Mouse (Mus musculus): Measurements from ENCODE around the gene Kbtbd6. TPM values are rescaled to one million over a fixed set of nuclear protein-coding genes. Genes with fewer than 3 reads are reported as not detected.

The Kbtbd6 gene
- polyA plus RNA-seq, 1 experiment: 1.7 TPM

DNA sequence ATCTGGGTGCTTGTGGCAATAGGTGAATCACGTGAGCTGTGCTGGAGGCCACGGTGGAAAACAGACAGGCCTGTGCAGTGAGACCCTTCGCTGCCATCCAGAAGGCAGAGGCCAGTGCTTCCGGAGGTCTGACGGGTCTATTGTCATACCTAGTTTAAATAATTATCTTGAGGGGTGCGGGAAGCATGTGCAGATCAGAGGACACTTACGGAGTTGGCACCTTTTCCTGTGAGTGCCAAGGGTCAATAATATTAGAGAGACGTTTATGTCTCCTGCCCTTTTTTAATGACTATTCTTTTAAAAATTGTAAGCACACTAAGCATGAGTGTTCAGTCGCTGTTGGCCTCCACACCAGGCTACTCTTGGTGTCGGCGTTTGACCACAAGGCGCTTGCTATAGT, 37.5 kb downstream of the Kbtbd6 start:
- Histone ChIP-seq H3K4me1 (ENCODE audit: control insufficient read depth, insufficient read depth, low read length) (peaks cover 3% of the 10 kb centered on the region; the same call in 1 of the 2 replicates), H3K27ac (ENCODE audit: insufficient read depth, low read length) (no peak overlapping the region), H3K4me3 (ENCODE audit: insufficient read depth, low read length) (no peak overlapping the region)
- TF ChIP-seq CTCF (IDR thresholded peaks at IDR 0.05; ENCODE audit: borderline replicate concordance, insufficient read depth, low read length) (no peak), POLR2A (IDR thresholded peaks at IDR 0.05; ENCODE audit: low read depth, low read length) (no peak)

DNA sequence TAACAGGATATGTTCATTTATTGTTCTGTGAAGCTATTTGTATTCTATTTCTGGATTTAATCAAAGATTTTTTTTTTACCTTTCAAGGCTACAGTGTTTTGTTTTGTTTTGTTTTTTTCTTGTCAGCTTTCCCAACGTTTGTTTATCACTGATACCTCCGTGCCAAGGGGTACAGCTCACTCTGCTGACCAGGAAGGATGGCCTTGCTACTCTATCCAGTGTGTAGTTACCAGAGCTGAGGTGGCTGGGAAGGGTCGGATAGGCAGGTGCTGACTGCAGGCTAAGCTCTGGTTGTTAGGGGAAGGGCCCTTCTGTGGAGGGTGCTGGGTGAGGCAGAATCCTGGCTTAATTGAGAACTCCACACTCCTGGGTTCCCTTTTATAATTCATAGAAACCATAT, 38.6 kb downstream of the Kbtbd6 start:
- H3K27ac ChIP-seq (ENCODE audit: insufficient read depth, low read length): no peak overlapping the region
- H3K4me3 ChIP-seq (ENCODE audit: insufficient read depth, low read length): no peak overlapping the region
- H3K4me1 ChIP-seq (ENCODE audit: control insufficient read depth, insufficient read depth, low read length): peaks cover 2% of the 10 kb centered on the region; the same call in 1 of the 2 replicates
- TF ChIP-seq CTCF (IDR thresholded peaks at IDR 0.05; ENCODE audit: borderline replicate concordance, insufficient read depth, low read length): no peak
- no peak for TF ChIP-seq POLR2A (IDR thresholded peaks at IDR 0.05; ENCODE audit: low read depth, low read length)

DNA sequence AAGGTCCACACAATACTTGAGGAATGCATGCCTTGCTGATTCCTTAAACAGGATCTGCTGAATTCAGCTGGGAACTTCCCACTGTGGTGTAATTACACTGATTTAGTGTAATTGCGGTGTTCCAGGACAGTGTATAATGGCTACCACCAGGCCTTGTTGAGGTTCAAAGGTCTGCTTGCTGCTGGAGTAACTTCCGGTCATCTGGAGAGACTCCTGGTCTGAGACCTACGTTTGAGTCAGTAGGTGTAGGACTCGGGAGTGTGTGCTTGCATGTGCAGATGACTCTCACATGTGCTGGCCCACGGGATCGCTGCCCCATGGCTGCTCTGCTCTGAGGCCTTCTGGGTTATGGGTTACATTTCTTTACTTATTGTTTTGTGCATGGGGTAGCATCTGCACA, 42.7 kb downstream of the Kbtbd6 start:
- Histone ChIP-seq H3K4me1 (ENCODE audit: control insufficient read depth, insufficient read depth, low read length) (no peaks in the 10 kb centered on the region), H3K4me3 (ENCODE audit: insufficient read depth, low read length) (no peak overlapping the region), H3K27ac (ENCODE audit: insufficient read depth, low read length) (no peak overlapping the region)
- no peak for TF ChIP-seq POLR2A (IDR thresholded peaks at IDR 0.05; ENCODE audit: low read depth, low read length)
- no peak for TF ChIP-seq CTCF (IDR thresholded peaks at IDR 0.05; ENCODE audit: borderline replicate concordance, insufficient read depth, low read length)

DNA sequence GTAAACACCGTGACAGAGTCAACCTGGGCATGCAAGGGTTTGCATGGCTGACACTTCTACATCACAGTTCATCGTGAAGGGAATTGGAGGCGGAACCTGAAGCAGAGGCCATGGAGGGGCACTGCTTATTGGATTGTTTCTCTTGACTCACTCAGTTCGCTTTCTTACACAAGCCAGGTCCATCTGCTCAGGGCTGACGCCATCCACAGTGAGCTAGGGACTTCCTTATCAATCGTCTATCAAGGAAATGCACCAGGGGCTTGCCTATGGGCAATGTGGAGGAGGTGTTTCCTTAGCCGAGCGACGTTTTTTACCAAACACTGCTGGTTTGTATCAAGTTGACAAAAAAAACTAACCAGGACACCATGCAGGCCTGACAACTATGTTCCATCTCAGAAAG, 47.7 kb downstream of the Kbtbd6 start:
- Histone ChIP-seq H3K4me3 (ENCODE audit: insufficient read depth, low read length) (no peak overlapping the region), H3K4me1 (ENCODE audit: control insufficient read depth, insufficient read depth, low read length) (peaks cover 6% of the 10 kb centered on the region; the same call in 1 of the 2 replicates), H3K27ac (ENCODE audit: insufficient read depth, low read length) (no peak overlapping the region)
- no peak for TF ChIP-seq CTCF (IDR thresholded peaks at IDR 0.05; ENCODE audit: borderline replicate concordance, insufficient read depth, low read length)
- no peak for TF ChIP-seq POLR2A (IDR thresholded peaks at IDR 0.05; ENCODE audit: low read depth, low read length)

DNA sequence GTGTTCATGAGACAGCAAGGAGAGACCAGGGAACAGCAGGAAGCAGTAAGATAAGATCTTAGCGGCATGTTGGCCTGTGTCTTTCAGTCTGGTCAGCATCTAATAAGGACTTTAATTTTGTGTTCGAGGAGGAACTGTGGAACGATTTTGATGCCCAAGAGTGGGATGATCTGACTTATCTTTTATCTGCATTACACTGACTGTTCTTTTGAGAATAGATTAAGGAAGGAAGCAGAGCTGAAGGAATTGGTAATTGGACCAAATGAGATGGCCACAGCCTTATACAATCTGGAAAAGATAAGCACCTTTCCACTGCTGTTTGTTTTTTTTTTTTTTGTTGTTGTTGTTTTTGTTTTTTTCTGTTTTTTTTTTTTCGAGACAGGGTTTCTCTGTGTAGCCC, 49.1 kb downstream of the Kbtbd6 start:
- H3K4me1 ChIP-seq (ENCODE audit: control insufficient read depth, insufficient read depth, low read length): peaks cover 9% of the 10 kb centered on the region
- TF ChIP-seq CTCF (IDR thresholded peaks at IDR 0.05; ENCODE audit: borderline replicate concordance, insufficient read depth, low read length): no peak
- no peak for TF ChIP-seq POLR2A (IDR thresholded peaks at IDR 0.05; ENCODE audit: low read depth, low read length)
- H3K27ac ChIP-seq (ENCODE audit: insufficient read depth, low read length): no peak overlapping the region
- H3K4me3 ChIP-seq (ENCODE audit: insufficient read depth, low read length): no peak overlapping the region

DNA sequence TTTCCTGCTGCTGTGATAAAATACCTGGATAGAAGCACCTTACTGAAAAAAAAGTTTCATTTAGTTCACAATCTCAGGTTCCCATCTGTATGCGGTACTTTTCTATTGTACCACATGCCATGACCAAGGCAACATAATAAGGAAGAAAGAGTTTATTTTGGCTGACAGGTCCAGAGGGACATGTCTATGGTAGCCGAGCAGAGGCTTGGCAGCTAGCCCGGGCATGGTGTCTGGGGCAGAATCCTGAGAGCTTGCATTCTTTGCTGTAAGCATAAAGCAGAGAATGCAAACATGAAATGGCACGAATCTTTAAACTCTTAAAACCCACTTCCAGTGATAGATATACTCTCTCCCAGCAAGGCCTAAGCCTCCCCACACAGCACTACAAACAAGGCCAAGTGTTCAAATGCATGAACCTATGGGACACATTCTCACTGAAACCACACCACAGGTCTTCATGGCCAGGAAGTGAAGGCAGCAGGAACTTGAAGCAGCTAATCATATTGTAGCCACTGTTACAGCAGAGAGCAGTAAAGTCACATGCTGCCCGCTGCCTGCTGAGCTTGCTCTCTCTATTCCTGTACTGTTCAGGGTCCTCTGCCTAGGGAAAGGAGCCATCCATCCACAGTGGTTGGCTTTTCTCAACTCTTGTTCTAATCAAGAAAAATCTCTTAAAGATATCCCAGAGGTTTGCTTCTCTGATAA, 51.9 kb downstream of the Kbtbd6 start:
- H3K27ac ChIP-seq (ENCODE audit: insufficient read depth, low read length): peak overlapping the region; percentile 76
- TF ChIP-seq CTCF (IDR thresholded peaks at IDR 0.05; ENCODE audit: borderline replicate concordance, insufficient read depth, low read length) (0 out of 2 replicates have a peak, but pooled peaks have one; percentile 4), POLR2A (IDR thresholded peaks at IDR 0.05; ENCODE audit: low read depth, low read length) (no peak)

More for the DNA sequence above, 51.9 kb downstream of the Kbtbd6 start:
- peaks cover 13% of the 10 kb centered on the region for H3K4me1 ChIP-seq (ENCODE audit: control insufficient read depth, insufficient read depth, low read length)
- no peak overlapping the region for H3K4me3 ChIP-seq (ENCODE audit: insufficient read depth, low read length)

Other genes starting within 250 kb of the Kbtbd6 start
- gene Zfp957, start 204.5 kb upstream of the Kbtbd6 start, polyA plus RNA-seq (2011; ENCODE audit: insufficient read length, low read depth, missing spikeins): not detected in 2 replicates
- 3.1 and 7.1 TPM in 2 replicates for gene Rgcc, start 150.2 kb upstream of the Kbtbd6 start, polyA plus RNA-seq (2011; ENCODE audit: insufficient read length, low read depth, missing spikeins)
- 19.8 and 20.5 TPM in 2 replicates for gene Naa16, start 61.1 kb upstream of the Kbtbd6 start, polyA plus RNA-seq (2011; ENCODE audit: insufficient read length, low read depth, missing spikeins)
- gene Mtrf1, start 54.1 kb upstream of the Kbtbd6 start, polyA plus RNA-seq (2011; ENCODE audit: insufficient read length, low read depth, missing spikeins): 4.5 and 7.9 TPM in 2 replicates
- gene Kbtbd7, start 25.3 kb upstream of the Kbtbd6 start, polyA plus RNA-seq (2011; ENCODE audit: insufficient read length, low read depth, missing spikeins): 4.3 and 6.4 TPM in 2 replicates
- 27.8 and 31.1 TPM in 2 replicates for gene Elf1, start 29.4 kb downstream of the Kbtbd6 start, polyA plus RNA-seq (2011; ENCODE audit: insufficient read length, low read depth, missing spikeins)
- gene Wbp4, start 29.7 kb downstream of the Kbtbd6 start, polyA plus RNA-seq (2011; ENCODE audit: insufficient read length, low read depth, missing spikeins): 43.9 and 54.1 TPM in 2 replicates
- 186 and 200 TPM in 2 replicates for gene Sugt1, start 135.9 kb downstream of the Kbtbd6 start, polyA plus RNA-seq (2011; ENCODE audit: insufficient read length, low read depth, missing spikeins)
- gene Cnmd, start 210.3 kb downstream of the Kbtbd6 start, polyA plus RNA-seq (2011; ENCODE audit: insufficient read length, low read depth, missing spikeins): not detected in 2 replicates

Data from embryonic fibroblast, embryonic 13.5 days (primary cell).